Comparison of ENCODE assay signal across 32 mouse cellular contexts in the genomic region with DNA sequence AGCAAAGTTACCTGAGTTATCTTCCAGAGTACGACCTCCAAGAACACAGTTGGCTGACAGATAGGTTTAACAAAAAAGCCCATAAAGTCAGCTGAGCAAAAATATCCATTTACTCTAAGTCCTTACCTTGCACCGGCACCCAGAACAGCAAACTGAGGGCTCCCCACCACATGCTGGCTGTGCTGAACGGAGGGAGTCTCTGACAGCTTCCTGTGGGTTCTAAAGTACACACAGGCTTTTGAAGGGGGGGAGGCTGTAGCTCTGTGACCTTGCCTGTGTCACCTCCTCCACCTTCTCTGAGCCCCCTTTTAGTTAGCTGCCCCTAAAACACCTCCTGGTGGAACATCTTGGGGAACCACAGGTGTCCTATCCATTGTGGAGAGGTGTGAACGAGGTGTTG. TPM values are rescaled to one million over a fixed set of nuclear protein-coding genes. Genes with fewer than 3 reads are reported as not detected.
A peak's percentile ranks its signal among the peaks of the same experiment; 100 is the strongest.
DNase-seq lines count a peak whose midpoint lies in the region; ATAC-seq and TF ChIP-seq lines count a peak whose summit lies in the region.
"Had no signal": no experiment of that assay in that cellular context is flagged by ENCODE, and none has a peak within 500 bp of the region (broad histone marks: within the 10 kb centered on the region; RNA-seq: fewer than 3 reads in every experiment).

A gene (minus strand): TSS at position 214 of the 400 bp plus-strand sequence.

- H3K27ac ChIP-seq in spleen, adult 2 months (ENCODE audit: insufficient read depth, low read length), result 0 out of 2 replicates have a peak within 1 kb of the TSS, but pooled peaks have one; percentile 23
- no peak within 1 kb of the TSS for H3K27ac ChIP-seq in kidney, embryonic 14.5 days (ENCODE audit: low read depth, low read length)
- H3K27ac ChIP-seq: embryonic facial prominence, embryonic 12.5 days; heart, adult 2 months; hindbrain, embryonic 13.5 days; kidney, embryonic 15.5 days; limb, embryonic 13.5 days; lung, embryonic 15.5 days; neural tube, embryonic 15.5 days had no signal

- no peaks in the 10 kb centered on the region for H3K9me3 ChIP-seq in kidney, embryonic 14.5 days (ENCODE audit: control insufficient read depth, low read length)
- H3K9me3 ChIP-seq: embryonic facial prominence, embryonic 12.5 days; G1E; heart, embryonic 12.5 days; hindbrain, embryonic 13.5 days; kidney, embryonic 15.5 days; limb, embryonic 13.5 days; lung, embryonic 15.5 days; neural tube, embryonic 15.5 days had no signal

- TF ChIP-seq CTCF in spleen, adult 2 months (IDR thresholded peaks at IDR 0.05; ENCODE audit: extremely low read depth, insufficient read depth, insufficient read length, insufficient replicate concordance), result no peak

- no peak for DNase-seq in spleen, adult 2 months (ENCODE audit: low read depth in 1 of 2, low spot score in 2 of 2)
- no peak for DNase-seq in spleen, postnatal 36 days (ENCODE audit: low spot score in 2 of 2)
- peak; percentile 54 for DNase-seq in T-cell, adult 2 months (ENCODE audit: low spot score)
- DNase-seq in thymus, postnatal 0 days (ENCODE audit: low spot score), result peak; percentile 25
- no peak for DNase-seq in kidney, adult 11 months
- no peak for DNase-seq in adrenal gland, postnatal 36 days
- DNase-seq: cerebellum, adult 9-10 months; embryo, embryonic 11 days; heart, adult 2 months; heart, postnatal 4 days; kidney, postnatal 25 days; retina, postnatal 1 day; right cerebral cortex, postnatal 25 days; spleen, adult 18-20 months had no signal

- no peaks in the 10 kb centered on the region for H3K36me3 ChIP-seq in spleen, adult 2 months (ENCODE audit: control insufficient read depth, insufficient read depth, low read length)
- H3K36me3 ChIP-seq in kidney, embryonic 14.5 days (ENCODE audit: control insufficient read depth, insufficient read depth, low read length), result no peaks in the 10 kb centered on the region
- H3K36me3 ChIP-seq: embryonic facial prominence, embryonic 12.5 days; G1E; heart, embryonic 12.5 days; hindbrain, embryonic 13.5 days; kidney, embryonic 15.5 days; limb, embryonic 13.5 days; lung, embryonic 15.5 days; neural tube, embryonic 15.5 days had no signal

- ATAC-seq in kidney, embryonic 14.5 days (ENCODE audit: low FRiP score, low TSS enrichment), result no peak
- ATAC-seq: forebrain, embryonic 16.5 days; intestine, embryonic 16.5 days; Patski had no signal

- no peaks in the 10 kb centered on the region for H3K27me3 ChIP-seq in spleen, adult 2 months (ENCODE audit: control insufficient read depth, insufficient read depth, low read length)
- no peaks in the 10 kb centered on the region for H3K27me3 ChIP-seq in kidney, embryonic 14.5 days (ENCODE audit: control insufficient read depth, insufficient read depth, low read length)
- H3K27me3 ChIP-seq: embryonic facial prominence, embryonic 12.5 days; heart, embryonic 12.5 days; hindbrain, embryonic 13.5 days; kidney, embryonic 15.5 days; limb, embryonic 13.5 days; lung, embryonic 15.5 days; neural tube, embryonic 15.5 days; Patski had no signal

- H3K9ac ChIP-seq in kidney, embryonic 14.5 days (ENCODE audit: low read depth, low read length), result no peak within 1 kb of the TSS
- H3K9ac ChIP-seq: embryonic facial prominence, embryonic 12.5 days; heart, embryonic 12.5 days; hindbrain, embryonic 13.5 days; kidney, embryonic 15.5 days; limb, embryonic 13.5 days; lung, embryonic 15.5 days; neural tube, embryonic 15.5 days had no signal

- peak within 1 kb of the TSS; percentile 22 for H3K4me3 ChIP-seq in spleen, adult 2 months (ENCODE audit: extremely low read depth, insufficient read depth, insufficient read length)
- no peak within 1 kb of the TSS for H3K4me3 ChIP-seq in kidney, embryonic 14.5 days (ENCODE audit: low read length)
- H3K4me3 ChIP-seq: embryonic facial prominence, embryonic 12.5 days; heart, adult 2 months; heart, embryonic 12.5 days; hindbrain, embryonic 13.5 days; kidney, embryonic 15.5 days; limb, embryonic 13.5 days; lung, embryonic 15.5 days; neural tube, embryonic 15.5 days had no signal

- H3K4me2 ChIP-seq in kidney, embryonic 14.5 days (replicated peaks; ENCODE audit: low read depth, low read length), result no peak within 1 kb of the TSS
- H3K4me2 ChIP-seq: embryonic facial prominence, embryonic 12.5 days; heart, embryonic 12.5 days; hindbrain, embryonic 13.5 days; kidney, embryonic 15.5 days; limb, embryonic 13.5 days; liver, embryonic 11.5 days; lung, embryonic 15.5 days; midbrain, embryonic 11.5 days; neural tube, embryonic 15.5 days had no signal

- no peak for TF ChIP-seq POLR2A in spleen, adult 2 months (IDR thresholded peaks at IDR 0.05; ENCODE audit: low read depth, low read length)

- WGBS in spleen, adult 2 months, result 30% methylated on average over 4 of the region's 4 CpGs
- 59% methylated on average over 4 of the region's 4 CpGs for WGBS in kidney, embryonic 14.5 days

- H3K4me1 ChIP-seq in spleen, adult 2 months (ENCODE audit: control insufficient read depth, insufficient read depth, insufficient read length), result no peaks in the 10 kb centered on the region
- H3K4me1 ChIP-seq in kidney, embryonic 14.5 days (ENCODE audit: control insufficient read depth, insufficient read depth, low read length), result no peaks in the 10 kb centered on the region
- H3K4me1 ChIP-seq: embryonic facial prominence, embryonic 12.5 days; heart, embryonic 12.5 days; hindbrain, embryonic 13.5 days; limb, embryonic 13.5 days; lung, embryonic 15.5 days had no signal

RNA-seq across cellular contexts. Expression of the gene that starts here (rescaled TPM):
- 0.54 and 0.55 TPM in 2 replicates for polyA plus RNA-seq in spleen, adult 2 months (2012; rRNA removed)
- 0.72 and 0.75 TPM in 2 replicates for polyA plus RNA-seq in thymus, postnatal 0 days (2015; fragmentation: Nextera tagmentation; extraction: Ambion mirVana)
- polyA plus RNA-seq in kidney, embryonic 14.5 days (2014; fragmentation: Nextera tagmentation; extraction: Ambion mirVana), result 0.15 and 0.17 TPM in 2 replicates
- not detected for total RNA-seq in adrenal gland, postnatal 36 days (2021)
- total RNA-seq: gastrocnemius, adult 8-10 months; heart, adult 2 months; layer of hippocampus, postnatal 14 days; megakaryocyte progenitor cell, adult 5-6 weeks had no signal
- polyA plus RNA-seq: forebrain, embryonic 16.5 days; G1E; heart, postnatal 0 days; lung, embryonic 15.5 days; Patski had no signal

Comparison
In these comparisons a context has a peak if more than half of its experiments do, and no peak if none do; other contexts are left out.
1. Peak in DNase-seq in thymus, postnatal 0 days; RNA of the gene not detected or under 1 TPM.